Mouse (Mus musculus): ENCODE measurements around the gene Fgfr2. TPM values are rescaled to one million over a fixed set of nuclear protein-coding genes. Genes with fewer than 3 reads are reported as not detected.

Gene Fgfr2
- polyA plus RNA-seq, 1 experiment from 2014 or later = 123 TPM

DNA sequence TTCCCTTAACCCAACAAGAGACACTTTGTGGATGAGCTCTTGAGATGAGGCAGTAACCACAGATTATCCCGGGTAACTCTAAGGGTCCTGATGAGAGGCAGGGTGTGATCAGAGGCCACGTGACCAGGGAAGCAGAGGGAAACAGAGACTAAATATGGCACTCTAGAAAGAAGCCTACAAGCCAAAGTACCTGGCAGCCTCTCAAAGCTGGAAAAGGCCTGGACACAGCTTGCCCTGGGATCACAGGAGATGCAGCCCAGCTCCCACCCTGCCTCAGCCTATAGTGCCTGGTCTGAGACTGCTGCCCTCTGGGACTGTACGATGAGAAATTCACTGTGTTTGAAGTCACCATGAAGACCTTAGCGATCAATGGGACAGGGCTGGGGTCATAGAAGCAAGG, 889.4 kb downstream of the Fgfr2 start:
- H3K27ac ChIP-seq = peak overlapping the region; percentile 48; the same call in 1 of the 2 replicates
- no peak overlapping the region for H3K4me2 ChIP-seq (replicated peaks)
- 78% methylated on average over 4 of the region's 4 CpGs for WGBS
- no peak overlapping the region for H3K4me3 ChIP-seq
- ATAC-seq (ENCODE audit: low FRiP score, low read depth) = no peak
- H3K36me3 ChIP-seq = peaks cover 29% of the 10 kb centered on the region
- no peaks in the 10 kb centered on the region for H3K27me3 ChIP-seq
- H3K4me1 ChIP-seq = peaks cover 4% of the 10 kb centered on the region; the same call in 1 of the 2 replicates
- H3K9ac ChIP-seq = no peak overlapping the region
- H3K9me3 ChIP-seq = no peaks in the 10 kb centered on the region

DNA sequence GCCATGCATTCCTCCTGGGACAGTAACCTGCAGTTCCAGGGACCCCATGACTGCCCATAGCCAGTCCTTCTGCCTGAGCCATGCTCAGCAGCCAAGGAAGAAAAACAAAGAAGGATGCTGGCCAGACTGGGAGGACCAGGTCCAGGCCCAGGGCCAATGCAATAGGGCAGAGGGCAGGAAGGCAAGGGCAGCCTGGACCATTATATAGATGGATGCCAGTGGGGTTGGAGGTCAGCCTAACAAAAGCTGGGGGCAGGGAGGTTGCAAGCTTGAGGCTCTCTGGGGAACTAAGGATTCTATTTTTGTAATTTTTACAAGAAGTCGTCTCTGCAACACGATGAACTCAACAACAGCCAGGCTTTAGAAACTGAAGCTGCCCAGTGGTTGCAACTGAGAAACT, 890.2 kb downstream of the Fgfr2 start:
- WGBS = 57% methylated on average over 2 of the region's 2 CpGs
- Histone ChIP-seq H3K9me3 (no peaks in the 10 kb centered on the region), H3K4me3 (no peak overlapping the region), H3K36me3 (peaks cover 24% of the 10 kb centered on the region), H3K4me2 (replicated peaks) (no peak overlapping the region), H3K9ac (no peak overlapping the region), H3K27me3 (no peaks in the 10 kb centered on the region), H3K27ac (no peak overlapping the region), H3K4me1 (peaks cover 4% of the 10 kb centered on the region; the same call in 1 of the 2 replicates)
- no peak for ATAC-seq (ENCODE audit: low FRiP score, low read depth)

DNA sequence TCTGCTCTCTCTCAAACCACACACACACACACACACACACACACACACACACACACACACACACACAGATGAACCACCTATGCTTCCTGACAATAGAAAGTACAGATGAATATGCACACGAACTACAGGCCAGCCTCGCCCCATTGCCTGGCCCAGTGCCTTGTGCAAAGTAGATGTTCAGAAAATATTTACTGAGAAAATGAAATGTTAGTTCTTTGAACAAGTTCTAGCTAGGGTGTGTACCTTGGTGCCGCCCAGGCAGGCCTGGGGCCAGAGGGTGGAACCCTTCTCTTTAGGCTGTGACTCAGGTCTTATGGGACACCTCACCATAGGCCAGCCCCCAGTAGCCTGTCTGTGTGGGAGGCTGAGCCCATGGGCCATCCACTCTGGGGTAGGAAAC, 891.7 kb downstream of the Fgfr2 start:
- Histone ChIP-seq H3K36me3 (peaks cover 10% of the 10 kb centered on the region), H3K4me2 (replicated peaks) (no peak overlapping the region), H3K9me3 (no peaks in the 10 kb centered on the region), H3K27ac (no peak overlapping the region), H3K4me3 (no peak overlapping the region), H3K9ac (no peak overlapping the region), H3K27me3 (no peaks in the 10 kb centered on the region), H3K4me1 (peaks cover 4% of the 10 kb centered on the region; the same call in 1 of the 2 replicates)
- ATAC-seq (ENCODE audit: low FRiP score, low read depth) = no peak
- 86% methylated on average over 3 of the region's 3 CpGs for WGBS

DNA sequence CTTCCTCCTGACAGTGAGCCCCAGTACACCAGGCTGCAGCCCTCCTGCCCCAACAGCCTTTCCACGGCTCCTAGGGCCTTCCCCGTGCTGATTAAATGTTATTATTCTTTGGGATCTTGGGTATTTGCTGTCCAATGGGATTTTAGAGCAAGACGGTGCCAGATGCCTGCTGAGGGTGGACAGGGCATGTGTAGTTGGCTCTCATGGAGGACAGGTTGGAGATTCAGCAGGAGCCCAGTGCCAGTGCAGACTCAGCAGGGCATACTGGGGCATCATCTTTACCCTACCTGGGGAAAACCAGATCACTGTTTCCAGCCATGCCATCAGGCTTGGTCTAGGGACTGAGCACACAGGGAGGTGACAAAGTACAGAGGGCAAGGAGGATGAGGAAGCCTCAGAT, 892.2 kb downstream of the Fgfr2 start:
- H3K9ac ChIP-seq = no peak overlapping the region

DNA sequence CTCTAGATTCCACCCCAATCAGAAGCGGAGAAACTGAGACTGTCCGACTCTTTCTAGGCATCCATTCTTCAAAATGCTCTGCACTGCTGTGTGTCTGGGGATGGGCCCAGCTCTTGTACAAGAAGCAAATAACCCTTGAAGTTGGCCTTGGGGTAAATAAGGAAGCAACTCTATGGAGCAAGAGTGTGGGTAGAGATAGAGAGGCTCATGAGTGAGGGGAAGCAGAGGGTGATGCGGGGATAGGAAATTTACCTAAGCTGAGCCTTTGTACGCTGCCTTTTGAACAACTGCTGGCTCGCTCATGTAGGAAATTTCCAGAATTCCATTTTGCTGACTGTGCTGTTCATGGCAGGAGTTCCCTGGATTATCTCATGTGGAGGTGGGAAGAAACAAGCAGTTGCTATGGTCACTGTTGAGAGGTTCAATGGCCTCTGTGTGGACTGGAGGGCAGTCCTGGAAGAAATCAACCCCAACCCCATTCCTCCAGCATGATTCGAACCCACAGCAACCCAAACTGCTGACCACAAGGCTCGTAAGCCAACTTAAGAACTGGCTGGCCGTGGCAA, 896.0 kb downstream of the Fgfr2 start:
- no peak for ATAC-seq (ENCODE audit: low FRiP score, low read depth)
- Histone ChIP-seq H3K27me3 (peaks cover 8% of the 10 kb centered on the region), H3K9me3 (no peaks in the 10 kb centered on the region), H3K4me2 (replicated peaks) (no peak overlapping the region), H3K9ac (no peak overlapping the region), H3K27ac (no peak overlapping the region), H3K4me1 (peaks cover 9% of the 10 kb centered on the region; the same call in 1 of the 2 replicates), H3K4me3 (no peak overlapping the region), H3K36me3 (no peaks in the 10 kb centered on the region; the same call in 1 of the 2 replicates)
- 82% methylated on average over 8 of the region's 8 CpGs for WGBS

More for the DNA sequence above, 892.2 kb downstream of the Fgfr2 start:
- H3K9me3 ChIP-seq = no peaks in the 10 kb centered on the region
- no peak overlapping the region for H3K4me2 ChIP-seq (replicated peaks)
- no peak overlapping the region for H3K27ac ChIP-seq
- no peak for ATAC-seq (ENCODE audit: low FRiP score, low read depth)
- peaks cover 4% of the 10 kb centered on the region; the same call in 1 of the 2 replicates for H3K4me1 ChIP-seq
- H3K36me3 ChIP-seq = peaks cover 7% of the 10 kb centered on the region
- peaks cover 1% of the 10 kb centered on the region; the same call in 1 of the 2 replicates for H3K27me3 ChIP-seq
- 84% methylated on average over 3 of the region's 3 CpGs for WGBS
- H3K4me3 ChIP-seq = no peak overlapping the region

DNA sequence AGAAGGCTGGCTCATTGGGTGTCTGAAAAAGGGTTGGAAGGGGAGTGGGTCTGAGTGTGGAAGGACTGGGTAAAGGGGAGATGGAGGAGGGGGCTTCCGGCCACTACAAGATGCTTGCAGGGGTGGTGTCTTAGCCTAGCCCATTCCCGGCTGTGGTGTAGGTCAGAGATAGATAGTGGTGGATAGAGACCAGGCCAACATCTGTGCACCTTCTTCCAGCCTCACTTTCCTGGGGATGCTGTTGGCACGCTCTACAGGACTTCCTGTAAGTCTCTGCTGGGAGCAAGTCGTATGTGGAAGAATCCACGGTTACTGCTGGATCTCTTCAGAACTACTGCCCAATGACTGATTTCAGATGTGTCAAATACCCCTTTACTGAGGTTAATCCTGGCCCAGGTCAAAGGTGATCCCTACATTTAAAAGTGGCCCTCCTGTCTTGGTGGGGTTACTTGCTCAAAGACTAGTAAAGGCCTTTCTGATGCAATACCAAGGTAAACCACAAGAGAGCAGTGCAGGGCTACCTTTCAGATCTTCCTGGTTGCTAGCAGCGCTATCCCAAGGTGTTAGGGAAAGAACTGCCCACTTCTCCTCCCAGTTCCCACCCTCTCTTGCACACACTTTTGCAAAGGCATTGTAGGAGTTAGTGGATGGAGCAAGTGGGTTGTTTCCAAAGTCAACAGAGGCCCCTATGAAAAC, 896.6 kb downstream of the Fgfr2 start:
- no peak overlapping the region for H3K27ac ChIP-seq
- H3K4me2 ChIP-seq (replicated peaks) = no peak overlapping the region
- H3K9me3 ChIP-seq = no peaks in the 10 kb centered on the region
- H3K9ac ChIP-seq = no peak overlapping the region
- peak; percentile 80; the same call in 1 of the 2 replicates for ATAC-seq (ENCODE audit: low FRiP score, low read depth)
- no peaks in the 10 kb centered on the region for H3K36me3 ChIP-seq
- H3K4me1 ChIP-seq = peaks cover 9% of the 10 kb centered on the region; the same call in 1 of the 2 replicates
- no peak overlapping the region for H3K4me3 ChIP-seq
- peaks cover 8% of the 10 kb centered on the region for H3K27me3 ChIP-seq
- 60% methylated on average over 6 of the region's 6 CpGs for WGBS

DNA sequence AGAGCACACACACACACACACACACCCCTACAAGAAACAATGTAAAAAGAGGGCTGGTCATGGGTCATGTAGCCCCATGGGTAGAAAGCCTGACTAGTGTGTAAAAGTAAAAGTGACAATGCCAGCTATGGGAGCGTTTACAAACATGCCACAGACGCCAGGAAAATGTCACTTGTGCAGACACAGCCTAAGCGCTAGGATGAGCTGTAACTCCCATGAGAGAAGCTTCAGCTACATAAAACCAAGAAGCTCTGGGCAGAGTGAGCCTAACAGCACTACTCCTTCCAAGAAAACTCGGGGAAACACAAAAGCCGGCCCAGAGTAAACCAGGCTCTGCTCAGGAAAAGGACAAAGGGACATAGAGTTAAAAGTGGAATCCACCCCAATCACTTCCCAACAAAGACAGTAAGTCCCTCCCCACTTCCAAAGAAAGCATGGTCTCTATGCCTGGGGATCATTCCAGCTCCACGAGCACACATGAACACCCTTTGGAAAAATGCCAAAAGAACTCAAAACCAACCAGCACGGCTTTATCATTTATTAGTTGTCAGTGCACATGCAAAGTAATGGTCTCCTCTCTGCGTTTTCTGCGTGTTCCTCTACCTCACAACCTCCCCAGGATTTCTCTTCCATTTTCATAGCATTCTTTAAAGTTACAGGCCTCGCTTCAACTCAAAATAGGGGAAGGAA, 899.6 kb downstream of the Fgfr2 start:
- Histone ChIP-seq H3K9me3 (no peaks in the 10 kb centered on the region), H3K9ac (no peak overlapping the region), H3K4me1 (peaks cover 9% of the 10 kb centered on the region; the same call in 1 of the 2 replicates), H3K4me2 (replicated peaks) (no peak overlapping the region), H3K27me3 (peaks cover 8% of the 10 kb centered on the region), H3K27ac (no peak overlapping the region), H3K36me3 (no peaks in the 10 kb centered on the region), H3K4me3 (no peak overlapping the region)
- no peak for ATAC-seq (ENCODE audit: low FRiP score, low read depth)
- WGBS = 50% methylated on average over 10 of the region's 10 CpGs

DNA sequence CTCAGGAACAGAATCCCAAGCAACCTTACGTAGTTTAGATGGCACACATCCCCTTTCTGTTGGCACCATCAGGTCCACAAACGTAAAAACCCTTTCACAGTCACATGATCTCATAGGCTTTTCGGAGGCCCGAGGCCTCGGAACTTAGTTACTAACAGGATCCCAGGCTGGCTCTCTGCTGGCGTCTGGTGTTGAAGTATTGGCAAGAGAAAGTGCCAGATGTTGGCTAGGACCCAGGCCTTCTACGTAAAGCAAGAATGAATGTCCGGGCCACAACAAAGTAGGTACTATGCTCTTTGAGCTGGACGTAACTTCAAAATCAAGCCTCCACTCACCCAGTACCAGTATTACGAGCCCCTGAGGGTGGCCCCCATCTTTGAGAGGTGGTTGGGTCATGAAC, 909.1 kb downstream of the Fgfr2 start:
- Histone ChIP-seq H3K9ac (no peak overlapping the region), H3K27ac (no peak overlapping the region), H3K36me3 (no peaks in the 10 kb centered on the region), H3K4me2 (replicated peaks) (no peak overlapping the region), H3K9me3 (no peaks in the 10 kb centered on the region), H3K27me3 (0 out of 2 replicates have a peak, but pooled peaks cover 6% of the 10 kb centered on the region), H3K4me3 (no peak overlapping the region), H3K4me1 (peaks cover 41% of the 10 kb centered on the region)
- 56% methylated on average over 10 of the region's 10 CpGs for WGBS
- no peak for ATAC-seq (ENCODE audit: low FRiP score, low read depth)

DNA sequence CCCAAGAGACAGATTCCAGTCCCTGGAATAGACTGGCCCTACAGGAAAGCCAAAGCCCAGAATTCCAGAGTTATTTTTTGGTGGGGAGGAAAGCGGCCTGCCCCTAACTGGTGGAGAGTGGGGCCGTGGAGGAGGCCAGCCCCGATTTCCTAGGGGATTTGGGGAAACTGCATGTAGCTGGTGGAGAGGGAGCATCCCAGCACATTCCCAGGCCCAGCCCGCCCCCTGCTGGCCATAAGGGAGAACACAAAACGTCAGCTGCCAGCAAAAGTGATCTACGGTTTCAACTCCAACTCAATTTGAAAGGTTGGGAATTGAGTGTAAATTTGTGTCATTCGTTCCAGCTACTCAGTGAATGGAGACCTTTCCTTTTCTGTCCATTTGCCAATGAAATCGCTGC, 909.7 kb downstream of the Fgfr2 start:
- no peak for ATAC-seq (ENCODE audit: low FRiP score, low read depth)

DNA sequence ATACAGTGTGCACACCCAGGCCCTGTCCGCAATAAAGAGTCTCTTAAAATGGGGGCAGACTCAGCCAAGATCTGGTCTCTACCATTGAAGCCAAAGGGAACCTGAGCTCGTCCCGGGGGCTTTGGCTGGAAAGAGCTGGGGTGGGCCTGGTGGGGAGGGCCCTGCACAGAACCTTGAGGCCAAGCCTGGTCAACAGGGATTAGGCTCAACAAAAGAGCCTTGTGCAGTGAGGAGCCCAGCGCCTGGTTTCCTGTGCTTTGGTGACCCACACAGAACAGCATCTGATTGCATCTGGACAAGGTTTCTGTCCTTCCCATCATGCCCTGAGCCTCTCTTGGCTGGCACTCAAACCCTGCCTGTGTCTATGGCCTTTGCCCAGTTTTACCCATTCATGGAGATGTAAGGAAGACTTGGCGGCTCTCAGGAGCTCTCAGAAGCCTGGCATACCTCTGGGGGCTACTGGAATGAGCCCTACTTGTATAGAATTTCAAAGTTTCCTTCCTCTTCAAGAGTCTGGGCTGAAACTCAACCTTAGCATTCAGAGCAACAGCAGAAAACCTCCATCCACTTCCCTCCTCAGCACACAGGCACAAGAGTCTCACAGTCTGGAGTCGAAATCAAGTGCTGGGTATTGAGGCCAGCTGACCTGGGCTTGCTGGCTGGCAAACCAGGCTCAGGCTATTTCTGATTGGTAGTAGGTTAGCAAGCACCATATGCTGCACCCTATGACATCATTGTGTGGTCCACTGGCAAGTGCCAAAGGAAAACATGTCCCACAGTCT, 911.0 kb downstream of the Fgfr2 start:
- peak overlapping the region; percentile 39; the same call in 1 of the 2 replicates for H3K27ac ChIP-seq
- 54% methylated on average over 6 of the region's 6 CpGs for WGBS
- peak; percentile 35; the same call in 1 of the 2 replicates for ATAC-seq (ENCODE audit: low FRiP score, low read depth)

More for the DNA sequence above, 909.7 kb downstream of the Fgfr2 start:
- Histone ChIP-seq H3K4me3 (no peak overlapping the region), H3K9me3 (no peaks in the 10 kb centered on the region), H3K4me1 (peaks cover 44% of the 10 kb centered on the region), H3K27ac (no peak overlapping the region), H3K36me3 (no peaks in the 10 kb centered on the region), H3K4me2 (replicated peaks) (no peak overlapping the region), H3K9ac (no peak overlapping the region), H3K27me3 (0 out of 2 replicates have a peak, but pooled peaks cover 7% of the 10 kb centered on the region)
- WGBS = 5% methylated on average over 8 of the region's 8 CpGs

DNA sequence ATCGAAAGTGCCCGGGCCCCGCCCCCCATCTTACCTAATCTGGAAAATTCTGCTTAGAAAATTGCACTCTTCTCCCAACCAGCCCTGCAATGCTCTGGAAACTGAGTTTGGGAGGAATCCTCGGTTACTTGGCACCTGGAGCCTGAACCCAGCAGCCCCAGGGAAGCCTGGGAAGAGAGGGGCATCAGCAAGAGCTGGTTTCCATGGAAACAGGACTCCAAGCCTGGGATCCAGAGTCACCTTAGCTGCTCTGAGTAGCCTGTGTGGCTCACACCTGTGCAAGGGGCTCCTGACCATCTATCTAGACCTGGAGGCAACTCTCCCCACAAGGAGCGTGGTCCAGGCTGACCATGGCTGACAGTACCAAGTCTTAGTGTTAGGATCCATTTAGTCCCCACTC, 912.5 kb downstream of the Fgfr2 start:
- Histone ChIP-seq H3K4me1 (peaks cover 44% of the 10 kb centered on the region), H3K4me3 (no peak overlapping the region), H3K9me3 (no peaks in the 10 kb centered on the region), H3K27ac (no peak overlapping the region), H3K4me2 (replicated peaks) (no peak overlapping the region), H3K36me3 (no peaks in the 10 kb centered on the region), H3K9ac (no peak overlapping the region), H3K27me3 (0 out of 2 replicates have a peak, but pooled peaks cover 7% of the 10 kb centered on the region)
- 79% methylated on average over 5 of the region's 5 CpGs for WGBS
- no peak for ATAC-seq (ENCODE audit: low FRiP score, low read depth)

More for the DNA sequence above, 911.0 kb downstream of the Fgfr2 start:
- Histone ChIP-seq H3K27me3 (0 out of 2 replicates have a peak, but pooled peaks cover 7% of the 10 kb centered on the region), H3K4me1 (peaks cover 44% of the 10 kb centered on the region), H3K36me3 (no peaks in the 10 kb centered on the region), H3K9me3 (no peaks in the 10 kb centered on the region), H3K4me2 (replicated peaks) (no peak overlapping the region), H3K9ac (no peak overlapping the region), H3K4me3 (no peak overlapping the region)
